Mouse (Mus musculus) gastrocnemius, postnatal 14 days (tissue): Measurements from ENCODE around the gene Gm43518. TPM values are rescaled to one million over a fixed set of nuclear protein-coding genes. Genes with fewer than 3 reads are reported as not detected.

ENCODE experiments used
- DNase-seq: peaks from one replicate; pipeline ENCODE4 v3.0.0; 2021; ENCODE audit warnings: mixed read lengths
- intact Hi-C: fragments of 180-260 bp; cut with DNase I; formaldehyde crosslinking; loops from one replicate; pipeline ENCODE4 v1.15.1; 2025; ENCODE audit warnings: low total_unique reads
- total RNA-seq, 2 experiments: library from RNA; stranded (reverse); gene quantifications; 2 replicates each; pipeline ENCODE4 v1.2.3; 2021

Gene Gm43518
- total RNA-seq, 2 experiments from 2014 or later: 0.72 TPM; not detected in 1

DNA sequence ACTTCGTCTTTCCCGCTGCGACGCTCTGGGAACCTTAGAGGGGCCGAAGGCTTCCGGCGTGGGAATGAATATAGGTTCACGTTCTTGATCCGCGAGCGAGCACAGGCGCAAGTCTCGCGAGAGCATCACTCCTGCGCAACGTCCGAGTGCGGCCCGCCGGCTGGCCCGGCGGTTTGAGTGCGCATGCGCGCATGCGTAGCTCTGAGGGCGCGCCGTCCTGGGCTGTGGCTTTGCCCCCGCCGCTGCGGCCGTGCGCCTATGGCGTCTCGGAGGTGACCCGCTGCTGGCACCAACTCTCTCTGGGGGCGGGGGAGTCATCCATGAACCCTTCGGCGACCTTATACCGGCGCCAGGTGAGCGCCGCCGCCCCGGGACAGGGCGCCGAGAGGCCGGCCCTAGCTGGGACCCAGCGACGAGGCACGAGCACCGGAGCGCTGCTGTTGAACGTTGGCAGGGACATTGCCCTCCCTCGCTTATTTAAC lies 3.3 kb downstream of the Gm43518 start, which contains the start of gene Ccdc62:
Gene Ccdc62 (plus strand): TSS at position 172 of the 482 bp plus-strand sequence.
- intact Hi-C loops: no loop called here
- peak; percentile 95 for DNase-seq

DNA sequence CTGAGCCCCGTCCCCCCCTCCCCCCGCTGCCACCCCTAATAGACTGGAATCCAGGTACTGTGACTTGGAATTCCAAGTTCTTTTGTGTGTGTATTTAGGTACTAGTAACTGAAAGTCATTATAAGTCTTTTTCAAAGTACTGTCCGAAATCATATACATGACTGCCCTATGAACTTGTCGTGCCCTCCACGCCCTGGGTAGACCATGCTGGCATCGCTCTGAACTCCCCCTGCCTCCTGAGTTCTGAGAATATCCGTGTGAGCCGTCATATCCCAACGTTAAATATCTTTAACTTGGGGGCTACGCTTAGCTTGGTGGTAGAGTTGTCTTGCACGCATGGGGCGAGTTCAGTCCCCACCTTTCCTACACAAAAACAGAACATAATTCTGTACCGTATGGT lies 3.9 kb downstream of the Gm43518 start:
- intact Hi-C loops: no loop called here
- no peak for DNase-seq

DNA sequence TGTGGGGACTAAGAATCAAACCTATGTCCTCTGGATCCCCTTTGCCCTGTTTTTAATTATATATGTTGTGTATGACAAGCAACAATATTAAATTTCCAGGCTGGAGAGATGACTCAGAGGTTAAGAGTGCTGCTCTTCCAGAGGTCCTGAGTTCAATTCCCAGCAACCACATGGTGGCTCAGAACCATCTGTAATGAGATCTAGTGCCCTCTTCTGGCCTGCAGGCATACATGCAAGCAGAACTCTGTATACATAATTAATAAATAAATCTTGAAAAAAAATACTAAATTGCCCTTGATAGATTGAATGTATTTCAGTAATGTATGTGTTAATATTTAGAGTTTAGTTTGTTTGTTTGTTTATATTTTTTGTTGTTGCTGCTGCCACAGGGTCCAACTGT lies 5.7 kb downstream of the Gm43518 start:
- no peak for DNase-seq
- intact Hi-C loops: no loop called here

DNA sequence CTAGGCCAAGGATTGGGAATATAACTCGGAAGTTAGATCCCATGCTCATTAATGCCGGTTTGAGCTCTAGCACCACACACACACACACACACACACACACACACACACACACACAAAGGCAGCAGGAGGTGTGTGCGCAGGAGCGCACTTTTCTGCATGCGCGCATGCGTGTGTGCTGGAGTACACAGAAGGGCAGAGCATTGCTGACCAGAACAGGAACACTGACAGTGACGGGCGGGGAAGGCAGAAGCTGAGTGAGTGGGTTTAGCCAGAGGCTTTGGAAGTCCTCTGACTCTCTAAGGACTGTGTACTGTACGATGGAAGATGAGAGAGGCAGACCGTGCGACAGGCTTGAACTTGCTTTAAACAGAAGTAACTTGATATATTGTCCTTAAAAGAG lies 6.3 kb downstream of the Gm43518 start:
- no peak for DNase-seq
- intact Hi-C loops: no loop called here

DNA sequence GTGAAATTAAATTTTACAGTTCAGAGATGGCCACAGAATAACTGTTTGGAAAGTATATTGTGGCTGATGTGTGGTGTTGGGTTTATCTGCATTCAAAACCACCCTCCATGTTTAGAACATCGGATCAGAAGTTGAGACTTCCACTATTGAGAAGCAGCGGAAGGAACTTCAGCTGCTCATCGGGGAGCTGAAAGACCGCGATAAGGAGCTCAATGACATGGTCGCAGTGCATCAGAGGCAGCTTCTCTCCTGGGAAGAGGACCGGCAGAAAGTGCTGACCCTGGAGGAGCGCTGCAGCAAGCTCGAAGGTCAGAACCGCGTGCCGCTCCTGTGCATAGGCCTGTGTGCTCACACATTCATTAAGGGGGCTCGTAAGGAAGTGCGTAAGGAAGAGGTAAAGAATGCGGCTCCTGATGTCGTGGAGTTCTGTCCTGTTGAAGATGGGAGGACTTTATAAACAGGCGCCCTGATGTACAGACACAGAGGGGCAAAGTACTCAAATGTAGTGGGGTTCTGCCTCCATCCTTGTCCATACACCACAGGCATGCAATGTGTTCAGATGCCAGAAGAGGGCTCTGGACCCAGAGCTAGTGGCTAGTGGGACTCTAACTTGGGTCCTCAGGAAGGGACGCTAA lies 6.9 kb downstream of the Gm43518 start:
- DNase-seq: no peak
- intact Hi-C loops: no loop called here

DNA sequence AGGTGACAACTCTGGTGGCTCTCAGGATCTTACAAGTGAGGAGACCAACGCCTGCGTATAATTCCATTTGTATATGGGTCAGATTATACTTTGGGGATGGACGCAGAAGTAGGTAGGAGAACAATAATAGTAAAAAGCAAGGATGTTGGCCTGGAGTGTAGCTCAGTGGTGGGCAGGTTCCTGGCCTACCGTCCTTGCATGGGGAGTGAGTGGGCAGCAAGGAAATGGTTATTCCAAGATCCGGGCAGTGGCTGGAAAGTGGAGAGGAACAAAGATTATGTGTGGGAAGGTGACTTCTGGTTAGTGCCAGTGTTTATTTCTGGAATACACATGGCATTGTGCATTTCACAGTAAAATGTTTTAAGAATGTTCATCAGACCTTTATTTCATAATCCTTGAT lies 8.7 kb downstream of the Gm43518 start:
- intact Hi-C loops: no loop called here
- no peak for DNase-seq

DNA sequence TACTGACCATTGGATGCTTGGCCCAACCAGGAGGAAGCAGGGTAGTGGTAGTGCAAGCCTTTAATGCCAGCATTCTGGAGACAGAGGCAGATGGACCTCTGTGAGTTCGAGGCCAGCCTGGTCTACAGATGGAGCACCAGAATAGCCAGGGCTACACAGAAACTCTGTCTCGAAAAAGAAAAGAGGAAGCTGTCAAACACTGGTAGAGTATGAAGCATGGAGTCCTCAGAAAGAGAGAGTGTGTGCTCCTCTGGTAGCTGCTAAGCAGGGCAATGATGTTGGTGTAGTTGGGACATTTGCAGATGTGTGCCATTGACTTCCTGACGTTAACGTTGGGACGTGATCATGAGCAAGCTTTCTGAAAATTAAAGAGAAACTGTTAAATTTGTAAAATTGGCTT lies 11.3 kb downstream of the Gm43518 start:
- no peak for DNase-seq
- intact Hi-C loops: no loop called here

DNA sequence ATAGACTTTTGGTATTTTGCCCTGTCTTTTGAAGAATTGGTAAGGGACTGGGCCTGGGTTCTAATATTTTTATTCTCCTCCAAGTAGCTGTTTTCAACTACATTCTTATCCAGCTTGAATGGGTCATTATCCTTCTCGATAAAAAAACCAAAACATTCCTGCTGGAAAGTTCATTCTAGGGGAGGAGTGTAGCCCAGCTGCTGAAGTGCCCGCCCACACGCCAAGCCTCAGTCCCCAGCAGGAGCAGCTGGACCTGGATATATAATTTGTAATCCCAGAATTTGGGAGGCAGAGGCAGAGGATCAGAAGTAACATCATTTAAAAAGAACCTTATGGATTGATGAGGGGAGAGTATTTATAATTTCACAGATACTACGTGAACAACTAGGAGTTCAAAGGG lies 19.3 kb downstream of the Gm43518 start:
- DNase-seq: no peak

DNA sequence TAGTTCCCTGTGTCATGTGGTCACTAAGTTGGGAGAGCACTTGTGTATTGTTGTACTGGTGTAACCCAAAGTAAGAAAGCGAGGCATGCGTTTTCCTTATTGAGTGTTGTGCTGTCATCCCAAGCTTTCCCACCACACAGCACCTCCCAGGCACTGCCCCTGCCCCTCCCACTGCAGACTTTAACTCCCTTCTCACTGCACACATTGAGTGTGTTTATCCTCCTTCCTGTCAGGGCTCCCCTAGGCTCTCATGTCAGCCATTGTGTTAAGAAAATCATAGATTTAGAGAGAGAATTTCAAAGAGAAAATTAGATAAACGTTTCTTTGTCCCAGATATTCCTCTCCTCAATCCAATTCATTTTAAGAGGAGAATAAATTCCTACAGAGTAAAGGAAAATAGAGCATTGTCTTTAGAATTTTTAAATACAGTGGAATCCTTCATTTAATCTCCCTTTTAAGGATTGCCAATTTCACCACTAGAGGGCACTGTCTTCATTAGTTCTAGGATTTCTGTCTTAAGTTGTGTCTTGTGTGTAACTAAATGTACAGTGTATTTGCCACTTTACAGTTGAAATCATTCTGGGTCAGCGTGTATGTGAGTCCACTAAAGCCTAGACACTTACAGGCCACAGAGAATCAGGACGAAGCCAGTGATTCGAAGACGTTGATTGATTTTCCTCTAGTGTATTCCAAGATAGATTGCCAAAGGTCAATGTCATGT lies 20.0 kb downstream of the Gm43518 start:
- intact Hi-C loops: loop anchor here (2.0 to 5.0 kb wide), 2 partner anchors 46 to 135 kb away; no protein-coding TSS in a partner anchor
- no peak for DNase-seq

More for the DNA sequence above, 19.3 kb downstream of the Gm43518 start:
- intact Hi-C loops: loop anchor here (2.0 to 5.0 kb wide), 2 partner anchors 46 to 136 kb away; no protein-coding TSS in a partner anchor

DNA sequence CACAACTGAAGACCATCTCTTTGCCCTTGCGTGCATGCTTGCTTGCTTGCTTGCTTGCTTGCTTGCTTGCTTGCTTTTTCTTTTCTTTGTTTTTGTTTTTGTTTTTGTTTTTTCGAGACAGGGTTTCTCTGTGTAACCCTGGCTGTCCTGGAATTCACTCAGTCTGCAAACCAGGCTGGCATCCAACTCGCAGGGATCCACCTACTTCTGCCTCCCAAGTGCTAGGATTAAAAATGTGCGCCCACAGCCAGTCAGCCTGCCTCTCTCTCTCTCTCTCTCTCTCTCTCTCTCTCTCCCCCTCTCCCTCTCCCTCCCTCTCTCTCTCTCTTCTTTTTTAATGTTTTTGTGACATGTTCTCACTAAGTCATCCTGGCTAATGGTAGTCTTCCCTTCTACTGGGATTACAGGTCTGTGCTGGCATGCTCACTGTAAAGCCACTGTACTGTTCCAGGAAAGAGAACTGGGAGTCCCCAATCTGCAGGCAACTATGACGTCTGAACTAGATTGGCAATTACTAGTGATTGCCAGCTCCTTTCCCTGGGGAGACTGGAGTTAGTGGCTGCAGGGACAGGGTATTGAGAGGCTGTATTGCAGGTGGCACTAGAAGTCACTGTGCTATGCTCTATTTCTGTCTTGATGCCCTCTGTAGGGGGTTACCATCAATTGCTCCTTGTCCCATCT lies 25.3 kb downstream of the Gm43518 start:
- intact Hi-C loops: no loop called here
- DNase-seq: no peak

DNA sequence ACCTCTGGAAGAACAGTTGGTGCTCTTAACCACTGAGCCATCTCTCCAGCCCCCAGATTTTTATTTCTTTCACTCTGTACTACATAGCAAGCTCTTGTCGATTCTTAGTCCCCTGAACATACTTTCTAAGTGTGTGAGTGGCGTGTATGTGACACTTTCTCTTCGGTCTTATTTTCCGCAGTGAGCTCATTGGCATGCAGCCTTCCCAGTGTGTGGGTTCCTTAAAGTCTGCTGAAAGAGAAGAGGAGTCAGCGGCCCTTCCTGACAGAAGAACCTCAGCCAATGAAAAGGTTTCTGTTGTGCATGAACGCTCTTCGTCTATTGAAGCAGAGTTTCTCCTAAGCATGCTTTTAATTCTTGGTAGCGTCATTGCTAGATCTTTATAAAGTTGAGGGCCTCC lies 30.0 kb downstream of the Gm43518 start:
- no peak for DNase-seq
- intact Hi-C loops: no loop called here

DNA sequence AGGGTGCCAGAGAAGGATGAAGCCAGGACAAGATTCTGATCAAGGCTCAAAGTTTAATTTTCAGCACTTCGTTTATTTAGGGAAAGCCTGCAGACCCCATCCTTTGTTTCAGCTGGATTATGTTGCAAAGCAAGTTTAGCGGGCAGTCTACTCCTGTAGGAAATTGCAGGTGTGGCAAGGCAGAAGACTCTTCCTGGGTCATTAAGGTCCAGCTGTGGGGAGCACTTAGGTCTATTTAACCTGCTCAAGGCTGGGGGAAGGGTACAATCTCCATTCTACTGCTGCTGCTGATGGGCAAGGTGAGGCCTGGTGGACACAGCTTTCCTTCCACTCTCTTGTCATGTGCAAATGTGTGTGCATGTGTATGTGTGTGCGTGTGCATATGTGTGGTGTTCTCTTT lies 31.8 kb downstream of the Gm43518 start:
- no peak for DNase-seq
- intact Hi-C loops: no loop called here

DNA sequence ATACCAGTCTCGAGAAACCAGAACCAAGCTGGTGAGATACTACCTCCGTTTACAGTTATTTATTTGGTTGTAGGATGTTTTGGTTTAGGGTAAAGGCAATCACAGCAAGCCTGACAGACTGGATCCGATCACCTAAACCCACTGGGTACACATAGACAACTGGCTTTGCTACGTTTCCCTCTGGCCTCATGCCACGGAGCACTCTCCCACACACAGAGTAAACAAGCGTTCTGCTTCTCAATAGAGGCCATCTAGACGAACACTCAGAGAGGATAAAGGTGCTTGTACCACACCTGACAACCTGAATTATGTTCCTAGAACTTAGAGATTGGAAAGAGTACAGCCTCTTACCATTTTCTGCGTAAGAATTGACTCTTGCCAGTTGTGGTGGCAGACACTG lies 32.9 kb downstream of the Gm43518 start:
- intact Hi-C loops: no loop called here
- no peak for DNase-seq

DNA sequence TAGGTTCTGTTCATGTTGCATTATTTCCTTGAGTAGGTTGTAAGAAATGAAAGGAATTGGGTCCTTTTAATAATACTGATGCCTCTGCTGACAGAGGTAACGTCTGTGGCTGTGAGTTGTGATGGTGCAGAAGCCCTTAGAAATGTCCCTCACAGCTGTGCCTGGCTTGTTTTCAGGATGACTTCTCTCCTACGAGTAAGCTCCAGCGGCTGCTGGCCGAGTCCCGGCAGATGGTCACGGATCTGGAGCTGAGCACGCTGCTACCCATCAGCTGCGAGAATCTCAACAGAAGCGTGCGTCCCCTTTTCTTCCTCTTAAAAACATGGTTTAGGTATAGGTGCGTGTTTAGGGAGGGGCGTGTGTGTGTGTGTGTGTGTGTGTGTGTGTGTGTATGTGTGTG lies 33.8 kb downstream of the Gm43518 start:
- intact Hi-C loops: no loop called here
- DNase-seq: no peak

DNA sequence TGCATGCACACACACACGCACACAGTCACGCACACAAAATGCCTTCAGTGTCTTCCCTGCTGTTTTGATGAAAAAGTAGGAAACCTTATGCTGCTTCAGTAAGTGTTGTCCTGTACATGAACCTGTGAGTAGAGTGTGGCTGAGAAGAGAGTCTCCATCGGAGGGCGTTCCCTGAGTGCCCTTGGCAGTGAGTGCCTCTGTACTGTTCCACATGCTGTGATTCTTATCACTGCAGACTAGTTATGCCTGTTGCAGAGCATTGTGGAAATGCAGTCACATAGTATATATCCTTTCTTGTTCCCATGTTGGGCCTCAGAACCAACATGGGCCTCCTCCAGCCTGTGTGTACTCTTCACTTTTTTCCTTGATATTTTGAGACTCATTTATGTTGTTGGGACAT lies 37.0 kb downstream of the Gm43518 start:
- intact Hi-C loops: no loop called here
- no peak for DNase-seq

DNA sequence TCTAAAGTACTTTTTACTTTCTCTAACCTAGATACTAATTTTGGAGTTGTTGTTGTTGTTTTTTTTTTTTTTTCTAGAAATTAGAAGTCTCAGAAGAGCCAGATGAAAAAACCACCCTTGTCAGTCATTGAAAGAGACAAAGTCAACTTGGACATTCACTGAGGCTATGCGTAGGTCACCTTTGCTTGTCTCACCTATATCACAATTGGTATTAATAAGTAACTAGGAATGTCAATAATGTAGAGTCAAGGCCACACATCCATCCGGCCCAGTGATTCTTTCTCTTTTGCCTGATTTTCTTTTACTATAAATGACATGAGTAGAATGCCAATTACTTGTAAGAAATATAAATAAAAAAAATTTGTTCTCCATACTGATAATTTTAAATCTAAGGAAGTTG lies 39.5 kb downstream of the Gm43518 start:
- DNase-seq: no peak
- intact Hi-C loops: no loop called here

DNA sequence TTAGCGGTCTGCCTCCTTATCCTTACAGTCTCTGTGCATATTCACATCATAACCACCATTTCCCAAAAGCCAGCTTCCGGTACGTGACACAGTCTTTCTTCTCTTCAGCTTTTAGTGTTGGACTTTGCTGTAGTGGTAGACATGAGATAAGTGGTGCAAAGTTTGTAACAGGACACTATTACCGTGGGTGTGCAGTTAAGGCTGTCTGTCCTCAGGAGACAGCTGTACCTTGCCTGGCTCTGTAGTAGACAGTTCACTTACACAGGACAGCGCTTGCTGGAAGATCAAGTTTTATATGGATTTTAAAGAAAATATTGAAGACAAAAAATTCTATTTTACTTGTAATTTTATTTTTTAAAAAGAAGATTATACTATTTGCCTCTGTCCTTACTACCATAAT lies 41.2 kb downstream of the Gm43518 start:
- intact Hi-C loops: no loop called here
- DNase-seq: no peak

DNA sequence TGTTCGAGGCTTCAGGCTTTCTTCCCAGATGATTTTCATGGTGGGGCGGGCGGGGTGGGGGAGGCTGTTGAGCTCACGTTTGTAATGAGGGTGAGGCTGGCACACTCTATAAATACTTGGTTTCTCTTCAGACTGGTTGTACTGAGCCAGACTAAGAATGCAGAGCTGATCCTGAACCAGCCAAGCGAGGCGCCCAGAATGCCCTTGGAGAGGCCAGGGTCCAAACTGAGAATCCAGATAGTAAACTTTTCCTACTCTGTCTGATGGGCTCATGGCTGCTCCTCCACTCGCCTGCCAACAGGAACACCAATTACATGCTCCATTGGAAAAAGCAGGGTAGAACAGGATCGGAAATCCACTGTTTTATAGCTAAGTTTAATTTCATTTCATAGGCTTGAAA lies 42.0 kb downstream of the Gm43518 start:
- intact Hi-C loops: no loop called here
- no peak for DNase-seq

DNA sequence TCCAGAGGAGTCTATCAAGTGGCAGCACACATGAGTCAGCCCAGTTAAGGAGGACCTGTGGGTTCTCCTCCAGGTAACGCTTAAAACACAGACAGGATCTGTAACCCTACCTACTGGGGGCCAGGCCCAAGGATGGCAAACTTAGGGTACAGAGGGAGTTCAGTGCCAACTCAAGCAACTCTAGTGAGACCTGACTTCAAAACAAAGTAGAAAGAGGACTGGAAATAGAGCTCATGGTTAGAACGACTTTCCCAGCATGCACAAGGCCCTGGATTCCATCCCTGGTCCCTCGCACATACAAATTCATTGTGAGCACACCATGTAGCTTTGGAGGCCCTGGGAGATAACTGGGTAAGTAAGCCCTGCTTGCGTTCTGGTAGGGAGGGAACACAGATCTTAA lies 43.4 kb downstream of the Gm43518 start:
- no peak for DNase-seq
- intact Hi-C loops: no loop called here

DNA sequence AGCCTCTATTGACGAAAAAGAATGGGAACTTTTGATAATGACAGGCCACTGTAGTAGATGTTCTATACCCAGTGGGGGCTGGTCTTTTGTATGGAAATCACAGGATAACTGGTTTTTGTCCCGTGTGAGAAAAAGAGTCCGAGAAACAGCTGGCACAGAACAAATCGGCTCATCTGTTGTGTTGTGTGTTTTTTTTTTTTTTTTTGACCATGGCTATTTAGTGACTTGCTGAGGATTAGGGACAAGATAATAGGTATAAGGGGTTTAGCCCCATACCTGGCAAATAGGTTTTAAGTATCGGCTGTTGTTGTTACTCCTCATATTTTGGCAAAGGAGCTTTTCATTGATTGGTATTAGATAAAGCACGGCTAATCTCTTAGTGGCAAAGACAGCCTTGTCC lies 45.2 kb downstream of the Gm43518 start:
- DNase-seq: no peak
- intact Hi-C loops: no loop called here
